Mouse (Mus musculus): ENCODE measurements around the gene Prkd2.

Gene Prkd2

GRCm38 (mm10) chr7:16842645-16843063 is at the start of gene Prkd2:
TSS of gene Prkd2 (plus strand) at chr7:16842902.
- in situ Hi-C loops (cut with MboI), result no loop called here

- in situ Hi-C loops (cut with MboI), result no loop called here
These were observed 49.5 kb upstream of the Prkd2 start for GRCm38 (mm10) chr7:16793010-16793725.

- in situ Hi-C loops (cut with MboI), result no loop called here
These were observed 47.8 kb upstream of the Prkd2 start for GRCm38 (mm10) chr7:16794886-16795285.

- in situ Hi-C loops (cut with MboI), result no loop called here
These were observed 38.2 kb upstream of the Prkd2 start for GRCm38 (mm10) chr7:16804409-16805028.

- in situ Hi-C loops (cut with MboI), result no loop called here
These were observed 34.8 kb upstream of the Prkd2 start for GRCm38 (mm10) chr7:16807936-16808335.

- in situ Hi-C loops (cut with MboI), result no loop called here
These were observed 34.1 kb upstream of the Prkd2 start for GRCm38 (mm10) chr7:16808647-16809046.

- in situ Hi-C loops (cut with MboI), result no loop called here
These were observed 33.0 kb upstream of the Prkd2 start for GRCm38 (mm10) chr7:16809739-16810138.

- in situ Hi-C loops (cut with MboI), result no loop called here
These were observed 32.2 kb upstream of the Prkd2 start for GRCm38 (mm10) chr7:16810399-16810919.

GRCm38 (mm10) chr7:16810920-16811648 is 31.6 kb upstream of the Prkd2 start:
- in situ Hi-C loops (cut with MboI), result no loop called here

- in situ Hi-C loops (cut with MboI), result no loop called here
These were observed 31.0 kb upstream of the Prkd2 start for GRCm38 (mm10) chr7:16811649-16812070.

- in situ Hi-C loops (cut with MboI), result no loop called here
These were observed 30.2 kb upstream of the Prkd2 start for GRCm38 (mm10) chr7:16812505-16812904.

- in situ Hi-C loops (cut with MboI), result loop anchor here (5.0 kb wide), 1 partner anchor 42 kb away; no protein-coding TSS in a partner anchor
These were observed 27.3 kb upstream of the Prkd2 start, which contains the start of gene Strn4 for GRCm38 (mm10) chr7:16815351-16815941. TSS of gene Strn4 (plus strand) at chr7:16815889.

- in situ Hi-C loops (cut with MboI), result loop anchor here (5.0 kb wide), 1 partner anchor 41 kb away; no protein-coding TSS in a partner anchor
These were observed 26.6 kb upstream of the Prkd2 start for GRCm38 (mm10) chr7:16816078-16816474.

GRCm38 (mm10) chr7:16816475-16817122 is 26.1 kb upstream of the Prkd2 start, which contains the start of gene Fkrp:
TSS of gene Fkrp (minus strand) at chr7:16816732.
- in situ Hi-C loops (cut with MboI), result loop anchor here (5.0 kb wide), 1 partner anchor 41 kb away; no protein-coding TSS in a partner anchor

- in situ Hi-C loops (cut with MboI), result loop anchor here (5.0 kb wide), 1 partner anchor 40 kb away; no protein-coding TSS in a partner anchor
These were observed 25.0 kb upstream of the Prkd2 start for GRCm38 (mm10) chr7:16817693-16818092.

GRCm38 (mm10) chr7:16819794-16820193 is 22.9 kb upstream of the Prkd2 start:
- in situ Hi-C loops (cut with MboI), result loop anchor here (5.0 kb wide), 1 partner anchor 38 kb away; no protein-coding TSS in a partner anchor

- in situ Hi-C loops (cut with MboI), result no loop called here
These were observed 22.4 kb upstream of the Prkd2 start for GRCm38 (mm10) chr7:16820271-16820763.

- in situ Hi-C loops (cut with MboI), result no loop called here
These were observed 21.6 kb upstream of the Prkd2 start for GRCm38 (mm10) chr7:16821091-16821490.

GRCm38 (mm10) chr7:16821669-16822101 is 21.0 kb upstream of the Prkd2 start:
- in situ Hi-C loops (cut with MboI), result no loop called here

GRCm38 (mm10) chr7:16823734-16824133 is 19.0 kb upstream of the Prkd2 start:
- in situ Hi-C loops (cut with MboI), result no loop called here

- in situ Hi-C loops (cut with MboI), result no loop called here
These were observed 16.9 kb upstream of the Prkd2 start for GRCm38 (mm10) chr7:16825785-16826184.

All from mature B cell (primary cell).